Mouse (Mus musculus): ENCODE measurements at regions not wholly inside any gene's neighbourhood (a gene's known extent, or its start where the extent isn't known, plus 50 kb on each side); places are given as distances from the start of the nearest gene placed in this dataset.

DNA sequence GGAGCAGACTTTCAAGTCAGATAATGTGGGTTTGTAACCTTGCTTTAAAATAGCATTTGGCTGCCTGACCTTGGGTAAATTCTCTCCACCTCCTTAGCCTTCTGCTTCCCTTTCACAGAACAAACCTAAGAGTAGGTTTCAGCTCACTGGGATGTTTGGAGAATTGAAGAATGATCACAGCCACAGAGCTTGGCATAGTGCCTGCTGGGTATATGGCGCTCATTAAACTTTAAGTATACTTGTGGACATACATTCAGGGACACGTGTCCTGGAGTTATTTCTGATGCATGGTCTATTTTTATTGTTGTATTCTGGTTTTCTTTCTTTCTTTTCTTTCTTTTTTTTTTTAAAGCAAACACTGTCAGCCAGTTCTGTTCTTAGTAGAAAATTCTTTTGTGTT is 104.4 kb upstream of the Smim23 start:
- H3K4me3 ChIP-seq: no peak overlapping the region
- H3K27me3 ChIP-seq (ENCODE audit: insufficient read depth, poor library complexity, severe bottlenecking): peaks cover 44% of the 10 kb centered on the region
- no peak for DNase-seq (ENCODE audit: low spot score)
- H3K27ac ChIP-seq: no peak overlapping the region
- no peaks in the 10 kb centered on the region for H3K9me3 ChIP-seq
- WGBS: 81% methylated on average over 2 of the region's 2 CpGs
- no peaks in the 10 kb centered on the region for H3K36me3 ChIP-seq
- peaks cover 21% of the 10 kb centered on the region for H3K4me1 ChIP-seq (replicated peaks)

DNA sequence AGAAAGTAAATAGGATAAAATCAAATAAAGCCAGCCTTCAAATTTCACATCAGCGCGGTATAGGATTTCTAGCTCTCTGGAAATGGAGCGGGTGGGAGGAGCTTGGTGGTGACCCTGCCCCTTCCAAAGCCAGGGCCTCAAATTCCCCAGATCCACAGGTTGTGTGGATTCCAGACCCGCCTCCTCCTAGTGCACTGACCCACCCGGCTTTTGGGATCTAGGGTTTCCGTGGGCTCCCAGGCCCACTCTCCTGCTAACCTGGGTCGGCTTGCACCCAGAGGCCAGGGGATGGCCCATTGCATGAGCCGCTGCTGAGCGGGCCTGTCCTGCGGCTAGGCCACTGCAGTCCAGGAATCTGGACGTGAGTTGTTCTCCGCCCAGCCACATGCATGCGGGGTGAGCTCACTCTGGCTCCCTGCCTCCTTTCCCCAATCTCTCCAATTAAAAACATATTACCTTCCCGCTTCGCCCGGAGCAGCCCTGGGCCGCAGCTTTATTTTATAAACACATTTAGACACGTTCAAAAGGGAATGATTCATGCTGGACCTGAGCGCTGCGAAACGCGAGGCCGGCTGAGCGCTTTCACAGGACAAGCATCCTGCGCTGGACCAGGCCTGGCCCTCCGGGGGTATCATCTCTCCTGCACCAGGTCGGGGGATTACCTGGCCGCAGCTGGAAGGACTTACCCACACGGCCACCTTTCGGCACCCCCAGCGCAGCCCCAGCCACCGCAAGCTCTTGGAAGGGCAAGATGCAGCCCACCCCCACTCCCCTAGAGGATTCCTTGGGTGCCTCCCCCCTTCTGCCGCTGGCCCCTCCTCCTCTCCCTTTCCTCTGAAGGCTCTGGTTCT is 101.2 kb upstream of the Smim23 start:
- H3K4me1 ChIP-seq (replicated peaks): peaks cover 15% of the 10 kb centered on the region
- no peaks in the 10 kb centered on the region for H3K36me3 ChIP-seq
- H3K27me3 ChIP-seq (ENCODE audit: insufficient read depth, poor library complexity, severe bottlenecking): peaks cover 48% of the 10 kb centered on the region
- peak overlapping the region; percentile 45 for H3K4me3 ChIP-seq
- WGBS: 5% methylated on average over 33 of the region's 33 CpGs
- peak overlapping the region; percentile 75 for H3K27ac ChIP-seq
- H3K9me3 ChIP-seq: no peaks in the 10 kb centered on the region
- DNase-seq (ENCODE audit: low spot score): peak; percentile 60

DNA sequence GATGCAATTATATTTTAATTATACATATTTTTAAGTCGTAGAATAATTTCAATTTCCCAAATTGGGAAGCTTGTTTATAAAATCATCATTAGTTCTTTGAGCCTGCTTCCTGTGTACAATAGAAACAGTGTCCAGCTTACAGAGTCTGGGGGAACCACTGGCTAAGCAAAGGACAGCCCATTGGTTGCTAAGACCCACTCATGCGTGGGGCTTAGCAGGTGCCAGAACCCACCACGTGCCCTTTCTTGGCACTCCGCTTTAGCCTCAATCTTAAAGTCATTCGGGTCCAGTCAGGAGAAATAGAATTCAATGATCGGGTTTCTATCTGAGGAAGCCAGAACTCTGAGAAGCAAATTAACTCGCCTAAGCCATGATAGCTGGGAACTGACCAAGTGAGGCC is 100.5 kb upstream of the Smim23 start:
- no peak for DNase-seq (ENCODE audit: low spot score)
- 74% methylated on average over 7 of the region's 7 CpGs for WGBS
- H3K9me3 ChIP-seq: no peaks in the 10 kb centered on the region
- H3K4me1 ChIP-seq (replicated peaks): peaks cover 14% of the 10 kb centered on the region
- H3K4me3 ChIP-seq: no peak overlapping the region
- H3K27ac ChIP-seq: no peak overlapping the region
- no peaks in the 10 kb centered on the region for H3K36me3 ChIP-seq
- peaks cover 41% of the 10 kb centered on the region for H3K27me3 ChIP-seq (ENCODE audit: insufficient read depth, poor library complexity, severe bottlenecking)

DNA sequence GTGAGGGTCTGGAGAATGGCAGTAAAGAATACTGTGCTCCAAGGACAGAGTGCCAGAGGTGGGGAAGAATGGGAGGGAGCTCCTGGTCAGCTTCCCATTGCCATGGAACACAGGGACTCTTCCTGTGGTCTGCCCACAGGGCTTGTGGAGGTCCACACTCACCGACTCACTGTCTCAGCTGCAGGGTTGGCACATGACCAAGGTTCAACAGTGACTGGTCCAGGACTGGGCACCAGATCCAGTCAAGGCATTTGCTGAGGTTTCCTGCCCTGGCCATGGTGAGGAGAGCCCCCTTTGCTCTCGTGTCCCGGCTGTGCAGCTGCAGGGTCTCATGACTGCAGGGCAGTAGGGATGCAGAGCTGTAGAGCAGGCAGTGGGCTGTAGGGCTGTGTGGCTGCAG is 88.7 kb upstream of the Smim23 start:
- Histone ChIP-seq H3K27me3 (ENCODE audit: insufficient read depth, poor library complexity, severe bottlenecking) (peaks cover 6% of the 10 kb centered on the region), H3K4me1 (replicated peaks) (0 out of 2 replicates have a peak, but pooled peaks cover 5% of the 10 kb centered on the region), H3K36me3 (no peaks in the 10 kb centered on the region), H3K4me3 (no peak overlapping the region), H3K27ac (no peak overlapping the region), H3K9me3 (no peaks in the 10 kb centered on the region)
- DNase-seq (ENCODE audit: low spot score): no peak
- WGBS: 90% methylated on average over 3 of the region's 3 CpGs

DNA sequence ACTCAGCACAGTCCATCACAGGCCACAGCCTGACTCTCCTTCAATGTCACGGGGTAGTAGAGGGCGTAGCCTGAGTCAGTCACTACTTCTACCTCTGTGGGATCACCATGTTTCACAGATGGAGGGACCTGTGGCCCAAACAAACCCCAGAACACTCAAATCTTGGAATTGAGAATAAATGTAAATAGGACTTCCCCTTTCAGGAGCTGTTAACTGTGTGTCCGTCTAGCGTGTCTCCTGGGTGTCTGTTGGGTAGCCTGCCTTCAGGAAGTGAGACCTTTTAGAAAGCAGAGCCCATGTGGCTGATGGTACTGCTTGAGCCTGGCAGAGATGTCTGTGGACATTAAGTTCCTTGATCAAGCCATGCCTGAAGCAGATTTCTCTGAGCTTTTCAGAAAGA is 87.4 kb upstream of the Smim23 start:
- H3K27ac ChIP-seq: no peak overlapping the region
- no peak for DNase-seq (ENCODE audit: low spot score)
- H3K27me3 ChIP-seq (ENCODE audit: insufficient read depth, poor library complexity, severe bottlenecking): peaks cover 6% of the 10 kb centered on the region
- no peaks in the 10 kb centered on the region for H3K9me3 ChIP-seq
- 0 out of 2 replicates have a peak, but pooled peaks cover 10% of the 10 kb centered on the region for H3K4me1 ChIP-seq (replicated peaks)
- H3K4me3 ChIP-seq: no peak overlapping the region
- H3K36me3 ChIP-seq: no peaks in the 10 kb centered on the region
- 84% methylated on average over 4 of the region's 4 CpGs for WGBS

DNA sequence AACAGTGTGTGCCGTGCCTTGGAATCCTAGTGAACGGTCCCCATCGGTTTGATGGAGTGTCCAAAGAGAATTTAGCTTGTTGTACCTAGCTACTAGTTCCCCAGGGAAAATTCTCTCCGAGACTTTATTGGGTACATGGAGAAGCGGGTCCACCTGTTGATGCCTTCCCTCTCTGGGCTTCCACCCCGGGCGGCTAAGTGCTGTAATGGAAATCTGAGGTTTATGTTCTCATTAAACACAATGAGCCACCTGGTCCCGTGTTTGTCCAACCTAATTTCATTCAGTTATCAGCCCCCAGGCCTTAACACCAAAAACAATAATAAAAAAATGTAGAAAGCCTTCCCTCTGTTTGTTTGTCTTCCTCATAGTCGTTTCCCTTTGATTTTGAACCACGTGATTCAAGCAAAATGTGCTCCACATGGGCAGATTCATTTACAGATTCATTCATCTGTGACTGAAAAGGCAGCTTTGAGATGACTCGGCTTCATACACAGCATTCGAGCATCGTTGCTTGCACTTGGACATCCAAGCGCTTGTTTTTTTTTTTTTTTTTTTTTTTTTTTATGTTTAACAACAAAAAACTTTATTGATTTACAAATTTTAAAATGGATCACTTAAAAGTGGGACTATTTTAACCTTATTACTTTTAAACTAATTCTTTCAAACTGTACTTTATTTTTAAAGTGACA is 84.5 kb upstream of the Smim23 start:
- Histone ChIP-seq H3K4me1 (replicated peaks) (0 out of 2 replicates have a peak, but pooled peaks cover 10% of the 10 kb centered on the region), H3K36me3 (no peaks in the 10 kb centered on the region), H3K27me3 (ENCODE audit: insufficient read depth, poor library complexity, severe bottlenecking) (peaks cover 6% of the 10 kb centered on the region), H3K27ac (no peak overlapping the region), H3K4me3 (no peak overlapping the region), H3K9me3 (no peaks in the 10 kb centered on the region)
- no peak for DNase-seq (ENCODE audit: low spot score)
- 87% methylated on average over 14 of the region's 14 CpGs for WGBS

DNA sequence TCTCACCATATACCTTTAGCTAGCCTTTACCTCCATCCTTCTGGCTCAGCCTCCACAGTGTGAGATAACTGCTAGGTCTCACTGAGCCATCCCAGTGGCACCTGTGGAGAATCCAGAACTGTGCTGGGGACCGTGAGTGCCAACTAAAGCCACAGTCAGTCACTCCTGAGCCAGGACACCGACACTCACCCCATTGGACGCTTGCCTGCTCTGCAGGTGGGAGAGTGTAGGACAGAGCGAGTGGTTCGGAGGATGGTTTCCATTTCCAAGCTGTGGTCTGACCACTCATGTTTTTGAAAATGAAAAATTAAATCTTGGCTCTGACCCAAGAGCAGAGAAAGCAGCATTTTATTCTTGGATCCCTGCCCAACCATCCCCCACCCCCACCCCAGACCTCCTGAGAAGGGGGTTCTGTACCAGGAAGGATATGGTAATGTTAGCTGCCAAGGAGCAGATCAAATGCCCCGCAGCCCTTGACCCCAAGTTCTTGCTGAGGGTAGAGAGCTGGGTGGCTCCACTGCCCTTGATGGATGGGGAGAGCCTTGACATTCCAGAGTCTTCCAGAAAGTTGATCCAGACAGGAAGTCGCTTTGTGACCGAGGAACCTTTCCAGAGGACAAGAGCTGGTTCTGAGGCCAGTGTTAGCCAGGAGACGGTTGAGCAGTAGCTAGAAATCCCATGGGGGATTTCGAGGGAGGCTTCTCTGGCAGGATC is 83.3 kb upstream of the Smim23 start:
- Histone ChIP-seq H3K27me3 (ENCODE audit: insufficient read depth, poor library complexity, severe bottlenecking) (no peaks in the 10 kb centered on the region), H3K4me1 (replicated peaks) (0 out of 2 replicates have a peak, but pooled peaks cover 10% of the 10 kb centered on the region), H3K36me3 (no peaks in the 10 kb centered on the region), H3K27ac (no peak overlapping the region), H3K9me3 (no peaks in the 10 kb centered on the region), H3K4me3 (no peak overlapping the region)
- DNase-seq (ENCODE audit: low spot score): no peak
- 63% methylated on average over 10 of the region's 10 CpGs for WGBS

DNA sequence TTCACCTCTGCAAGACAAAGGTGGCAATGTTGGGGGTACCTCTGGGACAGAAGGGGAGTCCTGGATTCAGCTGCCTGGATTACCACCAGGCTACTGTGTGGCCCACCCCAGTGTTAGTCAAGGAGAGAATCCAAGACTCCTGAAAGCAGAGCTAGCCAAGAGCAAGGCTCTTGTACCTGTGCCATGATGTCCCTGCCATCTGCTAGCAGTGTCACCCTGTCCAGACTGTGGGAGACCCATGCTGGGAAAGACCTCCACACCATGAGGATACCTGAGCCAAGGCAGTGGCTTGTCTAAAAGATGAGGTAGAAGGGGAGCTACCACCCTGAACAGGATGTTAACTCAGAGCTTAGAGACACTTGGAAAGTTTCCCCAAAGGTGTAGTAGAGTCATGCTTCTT is 79.6 kb upstream of the Smim23 start:
- H3K9me3 ChIP-seq: no peaks in the 10 kb centered on the region
- 0 out of 2 replicates have a peak, but pooled peaks cover 10% of the 10 kb centered on the region for H3K4me1 ChIP-seq (replicated peaks)

DNA sequence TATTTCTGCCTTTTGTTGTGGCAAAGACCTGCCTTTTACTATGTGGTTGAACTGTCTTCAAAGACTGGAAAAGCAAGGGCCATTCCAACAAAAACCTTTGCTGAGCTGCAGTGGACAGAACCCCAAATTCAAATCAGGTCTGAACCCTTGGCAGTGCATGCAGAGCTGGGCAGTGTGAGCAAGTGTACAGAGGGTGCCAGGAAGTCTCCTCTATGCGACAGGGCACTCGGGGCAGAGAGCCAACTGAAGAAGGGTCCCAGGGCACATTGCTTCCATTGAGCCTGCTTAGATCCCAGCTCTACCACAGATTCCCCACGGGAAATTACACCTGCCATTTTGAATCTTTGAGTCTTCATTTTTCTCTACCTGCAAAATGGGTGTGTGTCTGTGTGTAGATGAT is 79.0 kb upstream of the Smim23 start:
- Histone ChIP-seq H3K36me3 (no peaks in the 10 kb centered on the region), H3K4me3 (no peak overlapping the region), H3K27ac (no peak overlapping the region), H3K9me3 (no peaks in the 10 kb centered on the region), H3K27me3 (ENCODE audit: insufficient read depth, poor library complexity, severe bottlenecking) (no peaks in the 10 kb centered on the region), H3K4me1 (replicated peaks) (0 out of 2 replicates have a peak, but pooled peaks cover 14% of the 10 kb centered on the region)
- 90% methylated on average over 3 of the region's 3 CpGs for WGBS
- DNase-seq (ENCODE audit: low spot score): no peak

More for the DNA sequence above, 79.6 kb upstream of the Smim23 start:
- Histone ChIP-seq H3K27ac (no peak overlapping the region), H3K27me3 (ENCODE audit: insufficient read depth, poor library complexity, severe bottlenecking) (no peaks in the 10 kb centered on the region), H3K36me3 (no peaks in the 10 kb centered on the region), H3K4me3 (no peak overlapping the region)
- DNase-seq (ENCODE audit: low spot score): no peak

DNA sequence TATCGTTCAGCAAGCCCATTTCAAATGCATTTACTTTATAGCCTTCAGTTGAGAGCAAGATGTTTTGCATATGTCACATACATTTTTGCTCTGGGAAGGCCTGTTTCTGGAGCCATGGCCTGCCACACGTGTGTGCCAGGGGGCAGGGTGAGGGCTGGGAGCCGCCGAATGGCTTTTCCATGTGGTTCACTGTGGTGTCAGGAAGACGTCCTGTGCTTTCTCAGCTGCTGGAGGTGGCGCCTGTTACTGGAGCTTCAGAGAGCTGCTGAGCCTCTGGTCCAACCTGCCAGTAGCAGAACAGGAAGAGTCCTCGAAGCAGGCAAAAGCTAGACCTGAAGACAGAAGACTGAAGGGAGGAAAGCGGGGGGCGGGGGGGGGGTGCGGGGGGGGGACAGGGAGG is 78.5 kb upstream of the Smim23 start:
- Histone ChIP-seq H3K4me1 (replicated peaks) (0 out of 2 replicates have a peak, but pooled peaks cover 11% of the 10 kb centered on the region), H3K27ac (no peak overlapping the region), H3K9me3 (no peaks in the 10 kb centered on the region), H3K27me3 (ENCODE audit: insufficient read depth, poor library complexity, severe bottlenecking) (no peaks in the 10 kb centered on the region), H3K36me3 (no peaks in the 10 kb centered on the region), H3K4me3 (no peak overlapping the region)
- no peak for DNase-seq (ENCODE audit: low spot score)
- WGBS: 67% methylated on average over 7 of the region's 10 CpGs

DNA sequence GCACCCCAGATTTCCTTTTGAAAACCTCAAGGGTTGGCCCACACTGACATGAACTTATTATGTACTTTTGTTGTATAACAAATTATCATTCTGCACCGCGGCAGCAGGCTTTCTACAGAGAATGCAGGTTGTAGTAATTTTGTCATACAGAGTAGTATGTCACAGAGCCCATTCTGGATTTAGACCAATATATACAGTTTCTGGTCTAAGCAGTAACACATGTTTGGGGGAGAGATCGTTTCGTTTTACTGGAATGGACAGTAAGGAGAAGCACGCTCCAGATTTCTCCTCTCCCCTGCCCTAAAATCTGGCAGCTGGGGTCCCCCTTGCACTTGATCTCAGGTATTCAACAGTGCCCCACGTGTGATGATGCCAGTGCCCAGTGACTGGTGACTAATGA is 76.0 kb upstream of the Smim23 start:
- H3K9me3 ChIP-seq: no peaks in the 10 kb centered on the region
- H3K4me1 ChIP-seq (replicated peaks): 0 out of 2 replicates have a peak, but pooled peaks cover 8% of the 10 kb centered on the region
- H3K36me3 ChIP-seq: no peaks in the 10 kb centered on the region
- no peak overlapping the region for H3K27ac ChIP-seq
- H3K4me3 ChIP-seq: no peak overlapping the region
- no peaks in the 10 kb centered on the region for H3K27me3 ChIP-seq (ENCODE audit: insufficient read depth, poor library complexity, severe bottlenecking)
- no peak for DNase-seq (ENCODE audit: low spot score)
- WGBS: 82% methylated on average over 6 of the region's 6 CpGs

DNA sequence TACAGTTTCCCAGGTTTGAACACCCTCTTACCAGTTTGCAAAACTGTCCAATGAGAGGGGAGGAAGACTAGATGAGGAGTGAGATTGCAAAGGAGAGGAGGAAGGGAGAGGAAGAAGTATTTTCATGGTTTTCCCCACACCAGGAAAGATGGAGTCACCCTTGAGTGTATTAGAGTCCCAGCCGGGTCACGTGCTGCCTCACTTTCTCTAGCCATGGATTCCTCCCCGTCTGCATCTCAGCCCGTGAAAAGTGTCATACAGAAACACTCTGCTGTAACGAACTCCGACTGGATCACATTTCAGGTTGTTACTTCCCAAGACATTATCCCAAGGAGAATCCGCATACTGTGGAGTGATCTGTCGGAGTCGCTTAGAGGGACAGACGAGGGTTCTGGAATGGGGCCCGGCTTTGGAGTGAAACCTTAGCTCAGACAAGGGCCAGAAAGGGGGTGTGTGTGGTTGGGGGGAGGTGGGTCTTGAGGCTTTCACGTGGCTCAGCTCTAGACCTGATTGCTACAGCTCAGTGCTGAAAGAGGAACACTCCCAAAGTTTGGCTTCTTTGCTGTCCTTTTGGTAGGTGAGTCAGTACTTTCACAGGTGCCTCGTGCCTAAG is 75.3 kb upstream of the Smim23 start:
- Histone ChIP-seq H3K9me3 (no peaks in the 10 kb centered on the region), H3K4me1 (replicated peaks) (0 out of 2 replicates have a peak, but pooled peaks cover 8% of the 10 kb centered on the region), H3K27me3 (ENCODE audit: insufficient read depth, poor library complexity, severe bottlenecking) (no peaks in the 10 kb centered on the region), H3K36me3 (no peaks in the 10 kb centered on the region), H3K27ac (no peak overlapping the region), H3K4me3 (no peak overlapping the region)
- DNase-seq (ENCODE audit: low spot score): no peak
- 63% methylated on average over 13 of the region's 13 CpGs for WGBS

All from hindbrain, embryonic 10.5 days (tissue).